Mouse (Mus musculus): Measurements from ENCODE around the gene Gmeb2. TPM values are rescaled to one million over a fixed set of nuclear protein-coding genes. Genes with fewer than 3 reads are reported as not detected.

The Gmeb2 gene
- polyA plus RNA-seq, 1 experiment from 2014 or later = 7.4 TPM

- Histone ChIP-seq H3K4me1 (replicated peaks) (peaks cover 15% of the 10 kb centered on the region; the same call in 1 of the 2 replicates), H3K36me3 (no peaks in the 10 kb centered on the region), H3K27me3 (no peaks in the 10 kb centered on the region), H3K4me2 (no peak overlapping the region), H3K27ac (no peak overlapping the region), H3K4me3 (no peak overlapping the region), H3K9me3 (replicated peaks) (no peaks in the 10 kb centered on the region), H3K9ac (no peak overlapping the region)
- 90% methylated on average over 9 of the region's 9 CpGs for WGBS
- no peak for ATAC-seq (replicated peaks; ENCODE audit: insufficient number of reproducible peaks, insufficient read depth, low FRiP score, low read depth)
These were observed 48.6 kb downstream of the Gmeb2 start for GRCm38 (mm10) chr2:181239261-181239660.

GRCm38 (mm10) chr2:181238861-181239260 lies 49.0 kb downstream of the Gmeb2 start:
- no peak overlapping the region for H3K9ac ChIP-seq
- H3K27ac ChIP-seq = no peak overlapping the region
- no peaks in the 10 kb centered on the region for H3K9me3 ChIP-seq (replicated peaks)
- no peaks in the 10 kb centered on the region for H3K27me3 ChIP-seq
- H3K4me2 ChIP-seq = no peak overlapping the region
- no peak for ATAC-seq (replicated peaks; ENCODE audit: insufficient number of reproducible peaks, insufficient read depth, low FRiP score, low read depth)
- no peaks in the 10 kb centered on the region for H3K36me3 ChIP-seq
- 77% methylated on average over 2 of the region's 2 CpGs for WGBS
- peaks cover 14% of the 10 kb centered on the region; the same call in 1 of the 2 replicates for H3K4me1 ChIP-seq (replicated peaks)
- no peak overlapping the region for H3K4me3 ChIP-seq

- 74% methylated on average over 10 of the region's 10 CpGs for WGBS
- Histone ChIP-seq H3K9me3 (replicated peaks) (no peaks in the 10 kb centered on the region), H3K4me2 (no peak overlapping the region), H3K27me3 (no peaks in the 10 kb centered on the region), H3K4me3 (no peak overlapping the region), H3K36me3 (no peaks in the 10 kb centered on the region), H3K9ac (no peak overlapping the region), H3K4me1 (replicated peaks) (peaks cover 12% of the 10 kb centered on the region; the same call in 1 of the 2 replicates), H3K27ac (no peak overlapping the region)
- no peak for ATAC-seq (replicated peaks; ENCODE audit: insufficient number of reproducible peaks, insufficient read depth, low FRiP score, low read depth)
These were observed 49.7 kb downstream of the Gmeb2 start for GRCm38 (mm10) chr2:181238091-181238610.

- Histone ChIP-seq H3K9me3 (replicated peaks) (no peaks in the 10 kb centered on the region), H3K27me3 (no peaks in the 10 kb centered on the region), H3K4me2 (no peak overlapping the region), H3K36me3 (no peaks in the 10 kb centered on the region), H3K27ac (no peak overlapping the region), H3K4me3 (no peak overlapping the region), H3K4me1 (replicated peaks) (peaks cover 12% of the 10 kb centered on the region; the same call in 1 of the 2 replicates), H3K9ac (no peak overlapping the region)
- no peak for ATAC-seq (replicated peaks; ENCODE audit: insufficient number of reproducible peaks, insufficient read depth, low FRiP score, low read depth)
- 86% methylated on average over 17 of the region's 17 CpGs for WGBS
These were observed 50.4 kb downstream of the Gmeb2 start for GRCm38 (mm10) chr2:181237251-181238014.

- no peak overlapping the region for H3K4me3 ChIP-seq
- H3K27me3 ChIP-seq = no peaks in the 10 kb centered on the region
- no peak overlapping the region for H3K4me2 ChIP-seq
- no peaks in the 10 kb centered on the region for H3K9me3 ChIP-seq (replicated peaks)
- no peaks in the 10 kb centered on the region for H3K36me3 ChIP-seq
- WGBS = 77% methylated on average over 23 of the region's 23 CpGs
- H3K27ac ChIP-seq = no peak overlapping the region
- peaks cover 4% of the 10 kb centered on the region; the same call in 1 of the 2 replicates for H3K4me1 ChIP-seq (replicated peaks)
- no peak for ATAC-seq (replicated peaks; ENCODE audit: insufficient number of reproducible peaks, insufficient read depth, low FRiP score, low read depth)
- no peak overlapping the region for H3K9ac ChIP-seq
These were observed 51.9 kb downstream of the Gmeb2 start for GRCm38 (mm10) chr2:181235681-181236566.

- Histone ChIP-seq H3K36me3 (no peaks in the 10 kb centered on the region; the same call in 1 of the 2 replicates), H3K27ac (no peak overlapping the region), H3K9me3 (replicated peaks) (no peaks in the 10 kb centered on the region), H3K4me1 (replicated peaks) (no peaks in the 10 kb centered on the region), H3K27me3 (no peaks in the 10 kb centered on the region), H3K9ac (no peak overlapping the region), H3K4me2 (no peak overlapping the region), H3K4me3 (no peak overlapping the region)
- ATAC-seq (replicated peaks; ENCODE audit: insufficient number of reproducible peaks, insufficient read depth, low FRiP score, low read depth) = no peak
- 82% methylated on average over 11 of the region's 11 CpGs for WGBS
These were observed 53.2 kb downstream of the Gmeb2 start for GRCm38 (mm10) chr2:181234680-181235079.

- no peak overlapping the region for H3K4me2 ChIP-seq
- H3K9me3 ChIP-seq (replicated peaks) = no peaks in the 10 kb centered on the region
- no peak overlapping the region for H3K27ac ChIP-seq
- H3K4me1 ChIP-seq (replicated peaks) = no peaks in the 10 kb centered on the region
- no peaks in the 10 kb centered on the region for H3K27me3 ChIP-seq
- no peaks in the 10 kb centered on the region; the same call in 1 of the 2 replicates for H3K36me3 ChIP-seq
- no peak overlapping the region for H3K4me3 ChIP-seq
- WGBS = 85% methylated on average over 15 of the region's 15 CpGs
- H3K9ac ChIP-seq = no peak overlapping the region
- no peak for ATAC-seq (replicated peaks; ENCODE audit: insufficient number of reproducible peaks, insufficient read depth, low FRiP score, low read depth)
These were observed 54.4 kb downstream of the Gmeb2 start for GRCm38 (mm10) chr2:181233443-181233842.

GRCm38 (mm10) chr2:181231171-181231570 lies 56.7 kb downstream of the Gmeb2 start:
- Histone ChIP-seq H3K9me3 (replicated peaks) (no peaks in the 10 kb centered on the region), H3K4me2 (no peak overlapping the region), H3K9ac (no peak overlapping the region), H3K4me3 (no peak overlapping the region), H3K27ac (no peak overlapping the region), H3K36me3 (no peaks in the 10 kb centered on the region; the same call in 1 of the 2 replicates), H3K27me3 (no peaks in the 10 kb centered on the region), H3K4me1 (replicated peaks) (no peaks in the 10 kb centered on the region)
- 73% methylated on average over 20 of the region's 20 CpGs for whole genome bisulfite sequencing
- no peak for ATAC-seq (replicated peaks; ENCODE audit: insufficient number of reproducible peaks, insufficient read depth, low FRiP score, low read depth)

GRCm38 (mm10) chr2:181228335-181228734 lies 59.5 kb downstream of the Gmeb2 start:
- 60% methylated on average over 1 of the region's 1 CpGs for WGBS
- no peaks in the 10 kb centered on the region for H3K9me3 ChIP-seq (replicated peaks)
- no peak overlapping the region for H3K27ac ChIP-seq
- H3K4me2 ChIP-seq = no peak overlapping the region
- H3K36me3 ChIP-seq = no peaks in the 10 kb centered on the region; the same call in 1 of the 2 replicates
- no peaks in the 10 kb centered on the region for H3K27me3 ChIP-seq
- ATAC-seq (replicated peaks; ENCODE audit: insufficient number of reproducible peaks, insufficient read depth, low FRiP score, low read depth) = no peak
- H3K4me3 ChIP-seq = no peak overlapping the region
- no peaks in the 10 kb centered on the region for H3K4me1 ChIP-seq (replicated peaks)
- no peak overlapping the region for H3K9ac ChIP-seq

- Histone ChIP-seq H3K27ac (no peak overlapping the region), H3K9me3 (replicated peaks) (no peaks in the 10 kb centered on the region), H3K36me3 (no peaks in the 10 kb centered on the region; the same call in 1 of the 2 replicates), H3K4me2 (no peak overlapping the region), H3K4me3 (no peak overlapping the region), H3K9ac (no peak overlapping the region), H3K27me3 (no peaks in the 10 kb centered on the region), H3K4me1 (replicated peaks) (no peaks in the 10 kb centered on the region)
- 69% methylated on average over 3 of the region's 3 CpGs for WGBS
- ATAC-seq (replicated peaks; ENCODE audit: insufficient number of reproducible peaks, insufficient read depth, low FRiP score, low read depth) = no peak
These were observed 60.7 kb downstream of the Gmeb2 start for GRCm38 (mm10) chr2:181227122-181227521.

- Histone ChIP-seq H3K4me1 (replicated peaks) (peaks cover 6% of the 10 kb centered on the region), H3K27me3 (no peaks in the 10 kb centered on the region), H3K9me3 (replicated peaks) (no peaks in the 10 kb centered on the region), H3K4me2 (no peak overlapping the region), H3K36me3 (no peaks in the 10 kb centered on the region; the same call in 1 of the 2 replicates), H3K27ac (no peak overlapping the region), H3K9ac (no peak overlapping the region), H3K4me3 (no peak overlapping the region)
- ATAC-seq (replicated peaks; ENCODE audit: insufficient number of reproducible peaks, insufficient read depth, low FRiP score, low read depth) = no peak
- 80% methylated on average over 2 of the region's 2 CpGs for WGBS
These were observed 62.8 kb downstream of the Gmeb2 start for GRCm38 (mm10) chr2:181224994-181225393.
